Mouse (Mus musculus): Measurements from ENCODE around the gene Ces2c.
"Not testable (repeated sequence)": the region's sequence is repeated elsewhere in the genome, so short reads cannot be mapped to it uniquely, and the experiment has no call there.

Ces2c gene

DNA sequence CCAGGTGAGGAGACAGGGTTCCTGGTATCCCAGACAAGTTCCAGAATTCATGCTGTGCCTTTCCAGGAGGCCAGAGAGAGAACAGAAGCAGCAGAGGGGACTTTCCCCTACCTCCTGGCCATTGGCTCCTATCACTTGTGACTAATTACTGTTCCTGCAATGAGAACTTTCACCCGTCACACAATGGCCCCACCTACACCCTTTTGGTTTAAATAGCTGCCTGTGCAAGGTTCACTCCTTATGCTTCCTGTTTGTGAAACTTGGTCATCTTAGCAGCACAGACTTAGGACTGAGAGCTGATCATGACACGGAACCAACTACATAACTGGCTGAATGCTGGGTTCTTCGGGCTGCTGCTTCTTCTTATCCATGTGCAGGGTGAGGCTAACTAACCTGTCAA, at the start of gene Ces2c:
TSS of gene Ces2c (plus strand) at position 238 of the 400 bp plus-strand sequence.
- no peak for DNase-seq

DNA sequence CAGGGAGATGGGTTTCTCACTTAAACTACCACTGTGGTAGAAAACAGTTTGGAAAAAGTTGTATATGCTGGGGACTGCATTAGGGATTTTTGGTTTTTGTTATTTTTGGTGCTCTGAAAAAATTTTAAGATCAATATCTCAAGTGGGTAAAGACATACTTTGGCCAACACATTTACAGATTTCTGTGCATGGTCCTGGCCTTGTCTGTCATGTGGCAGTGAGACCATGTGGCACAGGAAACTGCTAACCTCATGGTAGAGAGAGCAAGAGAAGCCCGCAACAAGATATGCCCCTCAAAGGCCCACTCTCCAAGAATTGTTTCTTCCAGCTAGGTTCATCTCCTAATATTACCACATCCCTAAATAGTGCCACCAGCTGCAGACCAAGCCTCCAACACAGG, 47.5 kb upstream of the Ces2c start:
- DNase-seq, result no peak

DNA sequence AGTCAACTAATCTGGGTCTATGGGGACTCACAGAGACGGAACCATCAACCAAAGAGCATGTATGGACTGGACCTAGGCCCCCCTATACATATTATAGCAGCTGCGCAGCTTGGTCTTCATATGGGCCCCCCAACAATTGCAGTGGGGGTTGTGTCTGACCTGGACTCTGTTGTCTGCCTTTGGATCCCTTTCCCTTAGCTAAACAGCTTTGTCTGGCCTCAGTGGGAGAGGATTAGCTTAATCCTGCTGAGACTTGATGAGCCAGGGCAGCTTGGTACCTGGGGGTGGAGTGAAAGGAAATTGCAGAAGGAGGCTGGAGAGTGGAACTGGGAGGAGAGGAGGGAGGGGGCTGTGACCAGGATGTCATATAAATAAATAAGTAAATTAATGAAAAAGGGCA, 40.7 kb upstream of the Ces2c start:
- no peak for DNase-seq

DNA sequence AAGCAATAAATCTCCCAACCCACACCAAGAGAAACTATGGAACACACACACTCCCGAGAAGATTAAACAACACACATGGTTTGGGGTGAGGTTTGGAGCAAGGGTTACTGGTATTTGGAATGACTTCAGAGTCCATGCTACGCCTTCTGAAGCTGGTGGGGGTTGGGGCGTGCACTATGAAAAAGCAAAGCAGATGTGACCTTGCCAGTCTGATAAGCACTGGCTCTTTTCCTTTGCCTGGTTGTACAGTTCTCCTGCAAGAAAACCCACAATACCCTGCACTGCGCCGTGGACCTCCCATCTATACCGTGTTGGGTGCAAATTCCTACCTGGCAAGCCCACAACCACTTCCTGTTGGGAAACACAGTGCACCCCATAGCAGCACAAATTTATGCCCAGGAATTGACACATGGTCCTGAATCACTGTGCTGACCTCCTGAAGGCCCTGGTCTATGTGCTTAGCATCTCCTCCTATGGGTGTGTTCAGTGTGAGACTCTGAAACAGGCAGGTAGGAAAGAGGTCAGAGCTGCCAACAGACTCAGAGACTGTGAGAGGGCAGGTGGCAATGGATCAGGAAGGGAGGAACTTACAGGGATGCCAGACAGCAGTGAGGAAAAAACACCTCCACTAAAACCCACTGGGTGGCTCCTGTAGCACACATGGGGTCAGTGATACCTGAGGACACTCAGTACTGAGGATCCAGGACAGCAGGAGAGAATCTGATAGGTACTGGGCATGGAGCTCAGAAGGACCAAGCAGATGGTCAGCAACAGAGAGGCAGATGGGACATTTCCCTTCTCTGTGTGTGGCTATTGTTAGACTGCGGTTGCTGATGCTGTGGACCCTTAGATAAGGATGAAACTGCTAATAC, 38.1 kb upstream of the Ces2c start:
- no peak for DNase-seq

DNA sequence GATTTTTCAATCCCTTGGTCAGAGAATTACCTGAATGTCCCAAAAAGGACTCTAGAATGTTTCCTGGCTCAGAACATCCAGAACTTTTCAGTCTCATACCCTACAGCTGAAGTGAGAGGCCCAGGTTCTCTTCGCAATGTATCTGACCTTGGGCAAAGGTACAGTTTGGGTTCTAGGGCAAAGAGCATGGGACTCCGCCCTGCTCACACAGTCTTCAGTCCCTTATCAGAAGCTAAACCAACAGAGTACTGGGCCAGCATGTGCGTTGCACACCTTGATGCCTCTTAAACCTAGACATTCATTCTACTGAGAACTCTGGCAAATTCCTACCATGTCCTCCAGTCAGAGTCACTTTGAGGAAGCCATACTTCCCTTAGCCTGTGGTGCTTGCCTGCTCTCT, 37.4 kb upstream of the Ces2c start:
- no peak for DNase-seq

DNA sequence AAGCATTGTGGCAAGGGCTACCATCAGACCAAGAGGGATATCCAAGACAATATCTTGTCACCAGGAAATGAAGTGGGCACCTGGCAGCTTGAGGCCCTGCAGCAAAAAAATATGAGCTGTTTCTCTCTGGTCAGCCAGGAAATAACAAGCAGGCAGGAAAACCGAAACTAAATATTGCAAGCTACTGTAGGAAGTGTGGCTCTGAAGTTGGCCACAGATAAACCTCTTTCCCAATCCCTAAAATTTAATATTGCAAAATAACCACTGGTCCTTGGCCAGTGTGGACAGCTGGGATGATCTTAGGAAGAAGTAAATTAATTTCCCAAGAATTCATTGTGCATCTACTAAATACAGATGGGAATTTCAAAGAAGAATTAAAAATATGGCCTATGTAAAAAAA, 20.0 kb upstream of the Ces2c start:
- peak; percentile 24 for DNase-seq

DNA sequence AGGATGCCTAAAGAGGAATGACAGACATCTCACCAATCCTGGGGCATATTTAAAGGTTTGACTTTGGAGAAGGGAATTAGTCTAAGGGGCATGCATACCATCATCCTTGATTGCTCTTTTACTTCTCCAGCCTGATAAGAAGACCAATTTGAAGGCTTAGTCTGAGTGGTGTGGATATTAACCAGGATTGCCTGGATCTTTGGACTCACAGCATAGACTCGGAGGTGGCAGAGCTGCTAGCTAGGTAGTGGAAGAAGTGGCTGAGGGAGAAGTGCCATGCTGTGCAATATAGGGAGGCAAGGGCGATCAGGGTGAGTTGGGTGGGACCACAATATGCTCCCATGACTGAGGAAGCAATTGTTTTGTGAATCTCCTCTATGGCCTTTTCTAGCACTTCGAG, 18.6 kb upstream of the Ces2c start:
- DNase-seq, result no peak

DNA sequence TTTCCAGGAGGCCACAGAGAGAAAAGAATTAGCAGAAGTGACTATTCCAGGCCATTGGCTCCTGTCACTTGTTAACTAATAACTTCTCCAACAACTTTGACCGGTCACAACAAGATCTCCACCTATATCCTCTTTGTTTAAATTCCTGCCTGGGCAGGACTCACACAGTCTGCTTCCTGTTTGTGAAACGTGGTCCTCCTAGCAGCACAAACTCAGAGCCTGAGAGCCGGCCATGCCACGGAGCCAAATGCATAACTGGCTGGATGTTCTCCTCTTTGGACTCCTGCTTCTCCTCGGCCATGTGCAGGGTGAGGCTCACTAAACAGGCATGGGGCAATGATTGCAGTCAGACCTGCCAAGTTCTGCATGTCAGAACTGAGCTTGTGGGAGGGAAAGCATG, 15.4 kb upstream of the Ces2c start, which contains the start of gene Ces2b:
TSS of gene Ces2b (plus strand) at position 133 of the 400 bp plus-strand sequence.
- DNase-seq, result peak; percentile 19

DNA sequence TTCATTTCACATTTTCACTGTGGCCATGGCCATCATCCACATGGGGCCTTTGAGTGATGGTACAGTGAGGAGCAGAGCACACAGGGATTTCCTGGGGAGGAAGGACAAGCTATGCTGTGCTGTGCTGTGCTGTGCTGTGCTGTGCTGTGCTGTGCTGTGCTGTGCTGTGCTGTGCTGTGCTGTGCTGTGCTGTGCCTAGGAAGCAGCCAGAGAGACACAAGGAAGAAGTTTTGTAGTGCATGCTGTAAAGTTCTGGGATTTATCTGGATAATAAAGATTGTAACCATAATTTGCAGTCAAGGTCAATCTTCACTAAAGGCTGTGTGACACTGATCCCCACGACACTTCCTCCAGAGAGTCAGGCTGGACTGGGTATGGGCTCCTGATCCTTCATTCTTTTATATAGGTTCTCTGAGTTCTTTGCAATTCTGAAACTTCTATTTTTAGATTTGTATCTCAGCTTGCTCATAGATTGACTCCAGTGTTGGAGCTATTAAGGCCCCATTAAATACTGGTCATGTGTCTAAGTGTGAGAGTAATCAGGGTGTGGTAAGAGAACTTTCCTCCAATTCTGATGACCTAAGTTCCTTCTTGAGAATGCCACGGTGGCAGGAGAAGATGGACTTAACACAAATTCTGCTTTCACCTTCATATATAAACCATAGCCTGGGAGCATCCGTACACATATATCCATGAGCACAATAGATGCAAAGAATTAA, 5.3 kb upstream of the Ces2c start:
- no peak for DNase-seq

DNA sequence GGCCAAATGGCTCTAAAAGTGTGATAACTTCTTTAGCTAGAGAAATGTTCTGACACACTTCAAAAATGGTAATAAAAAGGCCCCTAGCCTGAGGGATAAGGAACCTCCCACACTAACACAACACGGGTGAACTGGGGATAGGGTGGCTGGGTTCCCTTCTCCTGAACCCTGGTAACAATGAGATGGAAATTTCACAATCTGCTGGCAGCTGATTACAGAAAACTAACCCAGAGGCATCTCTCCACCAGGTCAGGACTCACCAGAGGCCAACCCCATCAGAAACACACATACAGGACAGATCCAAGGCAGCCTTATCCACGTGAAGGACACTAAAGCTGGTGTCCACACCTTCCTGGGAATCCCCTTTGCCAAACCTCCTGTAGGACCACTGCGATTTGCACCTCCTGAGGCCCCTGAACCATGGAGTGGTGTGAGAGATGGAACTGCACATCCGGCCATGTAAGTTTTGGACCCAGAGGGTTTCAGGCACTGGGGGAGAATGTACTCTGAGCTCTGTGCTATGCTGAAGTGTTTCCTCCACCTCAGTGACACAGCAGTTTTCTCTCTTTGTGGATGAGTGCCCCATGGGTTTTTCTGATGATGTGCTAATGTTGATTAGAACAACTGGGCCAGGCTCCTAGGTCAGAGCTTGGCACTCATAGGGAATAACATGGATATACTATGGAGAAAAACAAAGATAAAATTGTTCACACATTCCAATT, 1.0 kb downstream of the Ces2c start:
- DNase-seq, result no peak

DNA sequence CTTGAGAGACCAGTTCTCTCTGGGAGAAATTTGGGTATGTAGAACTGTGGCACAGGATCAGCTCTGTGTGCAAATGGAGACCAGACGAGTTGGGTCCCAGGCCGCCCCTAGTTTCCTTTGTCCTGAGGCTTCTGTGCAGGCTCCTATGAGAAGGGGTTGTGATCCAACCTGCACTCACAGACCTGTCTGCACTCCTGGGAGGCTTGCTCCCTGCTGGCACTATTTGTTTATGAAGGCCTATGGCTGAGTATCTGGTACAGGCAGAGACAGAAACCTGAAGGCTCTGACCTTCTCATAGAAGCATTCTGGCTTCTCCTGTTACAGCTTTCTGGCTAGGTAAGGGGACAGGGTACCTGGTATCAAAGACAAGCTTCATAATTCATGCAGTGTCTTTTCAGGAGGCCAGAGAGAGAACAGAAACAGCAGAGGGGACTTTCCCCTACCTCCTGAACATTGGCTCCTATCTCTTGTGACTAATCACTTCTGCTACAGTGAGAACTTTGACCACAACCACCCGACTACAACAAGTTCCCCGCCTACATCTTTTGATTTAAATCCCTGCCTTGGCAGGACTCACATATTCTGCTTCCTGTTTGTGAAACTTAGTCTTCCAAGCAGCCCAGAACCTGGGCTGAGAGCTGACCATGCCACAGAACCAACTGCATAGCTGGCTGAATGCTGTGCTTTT, 20.1 kb downstream of the Ces2c start:
- not testable (repeated sequence) for DNase-seq

DNA sequence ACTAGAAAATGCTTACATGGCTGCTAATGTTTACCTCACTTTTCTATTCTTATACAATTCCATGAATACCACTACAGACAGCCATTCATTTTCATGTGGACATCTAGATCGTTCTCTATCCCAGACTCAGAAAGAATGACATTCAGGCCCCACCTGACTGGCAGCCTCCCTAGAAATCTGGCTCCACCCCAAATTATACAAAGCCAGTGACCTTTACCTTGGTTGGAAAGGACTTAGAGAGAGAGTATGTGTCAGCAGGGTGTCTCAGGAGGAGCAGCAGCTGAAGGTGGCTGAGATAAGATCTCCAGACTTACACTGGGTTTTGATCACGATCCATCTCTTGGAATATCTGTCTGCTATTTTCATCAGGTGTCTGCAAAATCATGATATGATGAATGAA, 22.0 kb downstream of the Ces2c start:
- not testable (repeated sequence) for DNase-seq

DNA sequence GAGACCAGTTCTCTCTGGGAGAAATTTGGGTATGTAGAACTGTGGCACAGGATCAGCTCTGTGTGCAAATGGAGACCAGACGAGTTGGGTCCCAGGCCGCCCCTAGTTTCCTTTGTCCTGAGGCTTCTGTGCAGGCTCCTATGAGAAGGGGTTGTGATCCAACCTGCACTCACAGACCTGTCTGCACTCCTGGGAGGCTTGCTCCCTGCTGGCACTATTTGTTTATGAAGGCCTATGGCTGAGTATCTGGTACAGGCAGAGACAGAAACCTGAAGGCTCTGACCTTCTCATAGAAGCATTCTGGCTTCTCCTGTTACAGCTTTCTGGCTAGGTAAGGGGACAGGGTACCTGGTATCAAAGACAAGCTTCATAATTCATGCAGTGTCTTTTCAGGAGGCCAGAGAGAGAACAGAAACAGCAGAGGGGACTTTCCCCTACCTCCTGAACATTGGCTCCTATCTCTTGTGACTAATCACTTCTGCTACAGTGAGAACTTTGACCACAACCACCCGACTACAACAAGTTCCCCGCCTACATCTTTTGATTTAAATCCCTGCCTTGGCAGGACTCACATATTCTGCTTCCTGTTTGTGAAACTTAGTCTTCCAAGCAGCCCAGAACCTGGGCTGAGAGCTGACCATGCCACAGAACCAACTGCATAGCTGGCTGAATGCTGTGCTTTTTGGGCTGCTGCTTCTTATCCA, 39.5 kb downstream of the Ces2c start:
- not testable (repeated sequence) for DNase-seq

DNA sequence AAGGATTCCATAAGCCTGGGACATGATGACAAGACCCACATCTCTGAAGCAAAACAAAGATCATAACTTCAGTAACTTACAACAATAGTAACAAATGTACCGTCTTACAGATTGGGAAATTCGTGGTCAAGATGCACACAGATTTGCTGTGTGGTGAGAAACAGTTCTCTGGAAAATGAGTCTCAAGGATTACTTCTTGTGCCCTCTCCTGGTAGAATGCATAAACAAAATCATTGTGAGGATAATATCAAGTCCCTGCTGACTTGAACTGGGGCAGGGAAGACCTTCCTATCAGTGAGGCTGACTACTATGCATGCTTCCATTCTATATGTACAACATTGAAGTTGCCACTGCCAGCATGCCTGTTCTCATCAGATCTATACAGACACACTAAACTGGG, 54.9 kb downstream of the Ces2c start:
- DNase-seq, result no peak

All from lung, postnatal 10 days (tissue).